Mouse (Mus musculus) gastrocnemius, postnatal 14 days (tissue): ENCODE data around the gene Ttc29. TPM values are rescaled to one million over a fixed set of nuclear protein-coding genes. Genes with fewer than 3 reads are reported as not detected.
A peak's percentile ranks its signal among the peaks of the same experiment; 100 is the strongest.

Experiments
- DNase-seq: peaks from one replicate; pipeline ENCODE4 v3.0.0; 2021; ENCODE audit warnings: mixed read lengths
- intact Hi-C: fragments of 180-260 bp; cut with DNase I; formaldehyde crosslinking; loops from one replicate; pipeline ENCODE4 v1.15.1; 2025; ENCODE audit warnings: low total_unique reads
- long read RNA-seq, 2 experiments: library from polyadenylated mRNA; stranded (forward); transcript quantifications; one replicate each; pipeline ENCODE4 v2.0.0; 2021
- total RNA-seq, 2 experiments: library from RNA; stranded (reverse); gene quantifications; 2 replicates each; pipeline ENCODE4 v1.2.3; 2021

Gene Ttc29
- not detected for total RNA-seq
- long read RNA-seq, experiment 1, result 0 reads
- long read RNA-seq, experiment 2, result 0 reads

DNA sequence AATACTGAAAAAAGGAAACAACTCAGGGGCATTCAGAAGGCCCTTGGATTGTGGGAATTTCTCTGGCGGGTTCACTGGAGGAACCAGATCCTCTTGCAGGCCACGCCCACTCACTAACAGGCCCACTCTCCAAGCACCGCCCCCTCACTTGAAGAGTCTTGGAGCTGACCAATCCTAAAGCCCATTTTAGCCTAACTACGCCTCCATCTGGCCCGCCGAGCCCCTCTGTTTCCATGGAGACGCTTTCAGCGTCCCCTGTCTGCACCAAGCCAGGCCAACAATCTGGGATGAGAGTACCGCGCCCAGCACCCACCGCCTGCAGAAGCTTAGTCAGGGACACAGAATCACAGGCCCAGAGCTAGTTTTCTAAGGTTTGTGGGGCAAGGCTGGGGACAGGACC is at the start of gene Ttc29:
Ttc29 (plus strand) TSS at position 224 of the 400 bp plus-strand sequence.
- peak; percentile 26 for DNase-seq
- intact Hi-C loops, result no loop called here

DNA sequence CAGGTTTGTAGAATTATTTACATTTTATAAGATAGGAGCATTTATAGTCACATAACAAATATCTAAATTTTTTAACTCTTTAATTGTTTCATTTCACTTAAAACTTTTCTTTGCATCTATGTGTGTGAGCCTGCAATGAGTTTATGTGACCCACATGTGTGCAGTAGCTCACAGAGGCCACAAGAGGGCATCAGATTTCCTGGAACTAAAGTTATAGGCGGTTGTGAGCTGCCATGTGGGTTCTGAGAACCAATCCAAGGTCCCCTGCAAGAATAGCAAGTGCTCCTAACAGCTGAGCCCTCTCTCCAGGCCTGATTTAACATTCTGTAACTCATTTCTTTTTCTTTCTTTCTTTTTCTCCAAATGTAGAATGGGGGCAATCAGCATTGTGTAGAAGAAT is 41.7 kb upstream of the Ttc29 start:
- no peak for DNase-seq
- intact Hi-C loops, result no loop called here

DNA sequence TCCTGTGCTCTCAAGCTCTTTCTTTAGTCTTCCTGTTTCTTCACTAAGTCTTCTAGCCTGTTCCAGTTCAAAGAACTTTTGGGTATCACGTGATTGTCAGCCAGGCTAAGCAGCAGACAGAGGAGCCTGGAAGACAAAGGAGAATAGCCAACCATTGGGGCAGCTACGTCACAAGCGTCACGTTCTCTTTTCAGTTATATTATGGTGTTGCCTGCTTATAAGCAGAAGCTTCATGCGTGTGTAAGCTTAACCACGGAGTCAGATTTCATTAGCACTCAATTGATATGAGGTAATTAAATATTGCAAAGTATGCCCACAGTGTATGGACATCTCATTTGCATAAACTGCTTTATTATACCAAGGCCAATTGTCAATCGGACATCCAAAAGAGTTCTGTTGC is 30.4 kb upstream of the Ttc29 start:
- DNase-seq, result no peak
- intact Hi-C loops, result no loop called here

DNA sequence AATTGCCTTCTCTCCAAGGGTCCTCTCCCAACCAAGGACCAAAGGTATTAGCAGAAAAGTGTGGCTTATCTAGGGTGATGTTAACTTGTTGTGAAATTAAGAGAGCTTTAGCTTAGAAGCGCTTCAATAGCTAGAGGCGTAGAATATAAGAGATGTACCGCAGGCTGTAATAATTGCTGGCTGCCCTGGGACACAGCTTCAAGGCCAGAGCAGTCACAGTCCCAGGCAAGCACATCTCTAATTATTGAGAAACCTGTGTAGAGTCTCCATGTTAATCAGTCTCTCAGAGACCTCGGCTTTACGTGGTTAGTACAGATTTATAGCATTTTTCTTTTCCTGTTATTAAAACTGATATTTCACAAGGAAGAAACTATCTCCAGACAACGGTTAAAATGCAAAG is 29.7 kb upstream of the Ttc29 start:
- no peak for DNase-seq
- intact Hi-C loops, result no loop called here

DNA sequence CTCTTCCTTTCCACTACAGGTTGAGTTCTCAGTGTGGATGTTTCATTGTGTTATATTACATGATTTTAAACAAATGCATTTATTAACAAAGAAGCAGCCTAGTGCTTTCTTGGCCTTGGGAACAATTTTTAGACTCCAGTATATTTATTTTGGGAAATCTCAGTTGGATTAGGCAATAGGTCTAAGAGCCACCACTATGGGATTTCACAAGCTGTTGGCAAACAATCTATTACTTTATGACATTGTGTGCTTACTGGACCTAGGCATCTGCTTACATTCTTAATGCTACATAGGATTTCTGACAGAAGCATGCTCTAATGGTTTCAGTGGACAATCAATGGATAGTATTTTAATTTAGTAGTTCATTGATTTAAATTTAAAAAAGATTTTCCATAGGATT is 26.0 kb upstream of the Ttc29 start:
- no peak for DNase-seq
- intact Hi-C loops, result no loop called here

DNA sequence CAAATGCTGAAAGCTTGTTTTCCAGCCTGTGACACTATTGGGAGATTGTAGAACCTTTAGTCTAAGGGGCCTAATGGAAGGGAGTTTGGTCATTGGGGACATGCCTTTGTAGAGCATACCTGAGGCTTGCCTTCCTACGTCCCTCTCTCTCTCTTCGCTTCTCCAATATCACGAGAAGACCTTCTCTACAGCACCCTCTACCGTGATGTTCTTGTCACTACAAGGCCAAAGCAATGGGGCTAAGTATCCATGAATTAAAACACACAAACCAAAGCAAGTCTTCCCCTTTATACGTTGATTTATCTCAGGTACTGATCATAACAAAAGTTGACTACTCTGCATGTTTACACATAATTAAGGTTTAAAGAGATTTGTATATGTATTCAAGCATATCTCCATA is 8.9 kb upstream of the Ttc29 start:
- no peak for DNase-seq
- intact Hi-C loops, result no loop called here

DNA sequence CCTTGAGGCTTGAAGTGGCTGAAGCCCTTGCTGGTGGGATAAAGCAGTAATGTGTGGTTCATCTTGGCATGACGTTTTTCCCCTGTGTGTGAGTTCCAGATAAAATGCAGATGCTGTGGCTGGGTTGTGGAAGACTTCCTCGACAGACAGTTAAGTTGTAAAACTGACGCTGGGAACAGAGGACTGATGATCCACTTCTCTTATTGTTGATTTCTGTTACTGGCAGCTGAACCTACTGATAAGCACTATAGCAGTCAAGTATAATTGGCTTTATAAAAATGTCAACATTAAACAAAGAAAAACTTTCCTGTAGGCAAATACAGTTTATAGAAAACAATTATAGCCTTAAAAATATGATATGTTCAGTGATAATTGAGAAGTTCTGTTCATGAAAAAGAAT is 2.7 kb upstream of the Ttc29 start:
- no peak for DNase-seq
- intact Hi-C loops, result no loop called here

DNA sequence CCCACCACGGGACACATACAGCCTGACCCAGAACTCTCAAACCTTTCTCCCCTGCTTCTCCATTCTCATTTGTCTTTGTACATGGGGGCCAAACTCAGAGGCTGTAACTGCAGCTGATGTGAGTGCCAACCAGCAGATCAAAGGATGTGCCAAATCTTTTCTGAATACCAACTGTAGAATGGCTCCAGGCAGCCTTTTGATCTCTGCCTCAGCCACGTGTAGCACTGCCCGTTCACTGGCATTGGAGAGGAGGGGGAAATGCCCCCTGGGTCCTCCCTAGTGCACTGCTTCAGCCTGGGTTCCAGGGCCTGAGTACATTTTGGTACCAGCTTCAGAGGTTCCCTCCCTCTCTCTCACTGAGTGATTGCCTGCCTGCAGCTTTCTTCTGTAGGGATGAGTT is 1.5 kb downstream of the Ttc29 start:
- DNase-seq, result no peak
- intact Hi-C loops, result no loop called here

DNA sequence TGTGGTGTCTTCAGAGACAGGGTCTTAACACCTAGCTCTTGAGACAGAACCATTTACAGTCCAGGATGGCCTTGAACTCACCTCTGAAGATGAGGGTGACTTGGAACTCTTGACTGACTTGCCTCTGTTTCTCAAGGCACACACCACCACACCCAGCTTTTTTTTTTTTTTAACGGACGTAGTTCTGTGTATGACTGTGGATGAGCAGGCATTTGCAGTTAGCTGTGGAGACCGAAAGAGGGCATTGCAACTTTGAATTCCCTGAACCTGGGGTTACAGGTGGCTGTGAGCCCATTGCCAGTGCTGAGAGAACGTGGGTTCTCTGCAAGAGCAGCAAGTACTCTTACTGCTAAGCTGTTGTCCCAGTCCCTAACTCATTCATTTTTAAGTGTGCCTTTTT is 13.0 kb downstream of the Ttc29 start:
- intact Hi-C loops, result no loop called here
- DNase-seq, result no peak

DNA sequence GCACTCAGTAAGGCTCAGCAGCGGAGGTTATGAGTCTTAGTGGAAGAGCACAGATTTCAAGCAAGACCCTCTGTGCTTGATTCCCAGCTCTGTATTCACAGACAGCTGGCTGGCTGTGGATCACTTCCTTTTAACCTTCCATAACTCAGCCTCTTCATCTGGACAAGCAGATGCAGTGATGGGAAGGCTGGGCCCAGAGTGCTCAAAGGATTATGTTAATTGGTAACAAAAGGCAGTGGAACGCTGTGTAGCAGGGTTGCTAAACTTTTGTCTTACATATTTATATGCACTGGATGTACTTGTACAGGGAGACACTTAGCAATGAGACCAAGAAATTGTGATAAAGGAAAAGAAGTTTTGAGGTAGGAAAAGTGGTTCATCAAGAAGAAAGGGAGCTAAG is 17.6 kb downstream of the Ttc29 start:
- no peak for DNase-seq
- intact Hi-C loops, result no loop called here

DNA sequence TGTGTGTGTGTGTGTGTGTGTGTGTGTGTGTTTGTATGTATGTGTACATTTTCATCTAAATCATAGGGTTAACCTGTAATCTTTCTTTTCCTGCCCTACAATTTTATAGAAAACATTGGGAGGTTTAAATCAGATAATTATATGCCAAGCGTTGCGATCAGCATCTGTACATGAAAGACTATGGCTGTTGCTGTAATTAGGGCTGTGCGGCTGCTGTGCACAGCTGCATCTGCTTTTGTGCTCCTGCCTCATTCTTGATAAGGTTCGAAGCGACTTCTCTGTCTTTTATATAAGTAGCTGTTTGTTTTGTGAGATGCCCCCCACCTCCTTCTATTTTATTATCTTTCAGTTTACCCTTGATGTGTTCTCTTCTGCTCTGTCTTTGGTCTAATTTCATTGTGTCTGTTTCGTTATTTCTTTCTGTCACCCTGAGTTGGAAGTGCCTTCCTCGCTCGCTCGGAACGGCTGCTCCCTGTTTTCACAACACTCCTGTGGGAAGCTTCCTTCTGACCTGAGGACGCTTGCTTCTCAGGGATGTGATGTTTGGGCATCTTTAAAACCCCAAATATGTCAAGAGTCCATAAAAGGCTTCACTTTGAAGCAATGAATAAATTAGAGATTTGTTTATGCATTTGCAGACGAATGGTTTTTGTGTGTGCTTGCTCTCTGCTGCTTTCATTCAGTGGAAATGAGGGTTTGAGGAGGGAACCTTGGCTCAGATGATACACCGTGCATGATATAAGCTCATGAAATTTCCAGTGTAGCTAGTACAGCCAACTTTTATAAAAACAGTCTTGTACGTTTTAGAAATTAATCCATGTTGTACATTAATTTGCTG is 20.0 kb downstream of the Ttc29 start:
- intact Hi-C loops, result no loop called here

DNA sequence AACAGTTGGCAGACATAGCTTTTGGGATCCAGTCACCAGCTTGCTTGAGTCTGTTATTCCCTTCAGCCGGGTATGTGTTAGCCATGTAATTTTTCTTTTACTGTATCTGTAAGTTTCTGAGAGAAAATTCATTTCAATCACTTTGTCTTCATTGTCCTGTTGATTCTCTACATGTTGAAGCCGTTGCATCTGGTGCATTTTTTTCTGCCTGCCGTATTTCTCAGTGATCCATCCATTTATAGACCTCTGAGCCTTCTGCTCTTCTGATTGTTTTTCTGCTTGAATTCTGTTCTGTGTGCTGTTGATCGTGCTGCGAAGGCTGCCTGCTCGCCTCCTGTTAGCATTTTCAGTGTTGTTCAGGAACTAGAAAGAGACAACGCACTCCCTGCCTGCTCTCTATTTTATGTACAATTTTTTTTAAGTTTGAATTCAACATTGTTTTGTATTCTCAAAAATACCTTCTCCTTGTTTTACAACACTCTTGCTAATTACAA is 20.7 kb downstream of the Ttc29 start:
- DNase-seq, result no peak
- intact Hi-C loops, result no loop called here

More for the DNA sequence above, 20.0 kb downstream of the Ttc29 start:
- no peak for DNase-seq

DNA sequence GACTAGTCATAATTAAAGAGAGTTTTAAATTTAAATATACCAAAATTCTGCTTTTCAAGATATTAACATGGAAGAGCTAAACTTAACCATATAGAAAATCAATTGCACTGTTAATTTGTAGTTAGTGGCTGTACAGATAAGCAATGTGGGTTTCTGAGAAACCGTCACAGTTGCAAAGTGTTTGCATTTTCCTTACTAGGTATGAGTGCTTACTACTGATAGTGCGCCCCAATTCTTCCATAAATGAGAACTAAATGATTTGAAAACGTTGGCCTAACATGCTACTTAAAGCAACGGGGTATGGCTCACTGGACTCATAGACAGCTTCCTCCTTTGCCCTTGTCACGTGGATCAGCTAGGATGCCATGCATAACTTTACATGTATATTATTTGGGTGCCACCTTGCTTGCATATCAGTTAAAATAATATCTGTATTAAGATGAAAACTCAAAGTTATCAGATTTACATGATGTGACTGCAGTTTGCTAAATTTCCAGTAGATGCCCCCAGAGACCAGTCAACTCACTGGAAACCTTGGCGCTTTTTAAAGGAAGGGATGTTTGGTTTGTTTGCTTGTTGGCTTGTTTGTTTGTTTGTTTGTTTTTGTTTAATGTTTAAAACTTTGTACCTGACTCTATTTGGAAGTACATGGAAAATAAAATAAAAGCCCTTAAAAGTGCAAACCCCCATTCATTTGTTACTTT is 25.0 kb downstream of the Ttc29 start:
- DNase-seq, result no peak
- intact Hi-C loops, result loop anchor here (5.0 kb wide), 2 partner anchors 414 to 509 kb away; no protein-coding TSS in a partner anchor

DNA sequence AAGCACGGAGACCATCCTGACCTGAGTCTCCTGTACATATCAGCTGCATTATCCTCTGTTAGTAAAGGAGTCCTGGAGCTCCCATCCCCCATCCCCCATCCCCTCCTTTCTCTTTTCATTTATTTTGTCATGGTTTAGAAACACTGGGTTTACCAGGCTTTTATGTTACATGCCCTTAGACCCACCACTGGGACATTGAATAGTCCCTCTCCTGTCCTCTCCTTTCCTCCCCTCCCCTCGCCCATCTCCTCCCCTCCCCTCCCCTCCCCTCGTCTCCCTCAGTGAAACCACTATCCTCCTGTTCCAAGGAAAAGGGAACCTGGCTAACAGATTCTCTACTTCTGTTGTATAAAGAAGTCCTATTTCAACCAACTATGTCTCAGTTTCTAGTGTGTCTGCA is 38.0 kb downstream of the Ttc29 start:
- DNase-seq, result no peak
- intact Hi-C loops, result no loop called here

DNA sequence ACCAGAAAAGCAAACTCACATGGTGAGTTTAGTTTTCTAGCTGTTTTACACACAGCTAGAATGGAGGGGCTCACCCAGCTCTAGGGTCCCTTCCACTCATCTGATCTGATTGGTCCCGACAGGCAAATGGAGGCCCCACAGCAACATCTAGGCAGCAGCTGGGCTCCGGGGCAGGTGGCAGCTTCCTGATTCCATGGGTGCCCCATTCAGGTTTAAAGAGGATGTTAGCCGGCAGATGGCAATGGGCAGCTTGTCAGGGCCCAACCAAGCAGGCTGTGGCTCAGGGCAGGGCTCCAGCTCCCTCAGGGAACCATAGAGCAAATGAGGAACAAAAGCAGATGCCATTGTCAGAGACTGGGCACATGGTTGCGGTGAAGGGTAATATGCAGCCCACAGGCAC is 41.3 kb downstream of the Ttc29 start:
- intact Hi-C loops, result no loop called here
- no peak for DNase-seq

DNA sequence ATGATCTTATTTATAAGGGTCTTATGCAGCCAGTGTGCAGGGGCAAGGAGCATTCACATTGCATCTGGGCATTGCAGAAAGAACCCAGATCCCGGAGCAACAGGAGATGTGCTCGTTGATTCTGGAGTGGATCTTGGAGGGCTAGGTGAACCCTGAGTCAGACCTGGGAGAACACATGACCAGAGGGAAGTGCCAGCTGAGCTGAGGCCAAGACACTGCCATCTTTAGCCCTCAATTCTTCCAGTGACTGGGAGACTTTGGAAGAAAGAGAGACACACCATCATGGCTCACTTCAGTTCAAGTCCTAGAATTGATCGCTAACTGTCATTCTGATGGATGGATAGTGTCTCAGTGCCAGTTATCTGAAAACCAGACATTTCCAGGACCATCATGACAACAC is 41.9 kb downstream of the Ttc29 start:
- intact Hi-C loops, result no loop called here

DNA sequence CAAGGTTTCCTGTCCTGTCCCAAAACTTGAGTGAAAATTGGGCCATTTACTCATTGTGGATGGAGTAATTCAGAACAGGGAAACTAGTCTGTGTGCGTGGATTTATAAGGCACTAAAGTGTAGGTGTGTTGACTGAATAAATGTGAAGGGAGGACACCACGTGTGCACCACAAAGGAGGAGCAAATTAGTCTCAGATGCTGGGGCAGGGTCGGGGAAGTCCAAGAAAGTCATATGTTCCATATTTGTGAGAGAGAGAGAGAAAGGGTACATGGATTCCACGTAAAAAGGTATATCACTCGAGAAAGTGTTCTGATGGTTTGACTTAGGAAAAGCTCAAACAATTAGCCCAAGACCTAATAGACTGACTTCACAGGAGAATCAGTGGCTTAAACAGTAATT is 52.4 kb downstream of the Ttc29 start:
- no peak for DNase-seq
- intact Hi-C loops, result no loop called here

More for the DNA sequence above, 41.9 kb downstream of the Ttc29 start:
- DNase-seq, result no peak

DNA sequence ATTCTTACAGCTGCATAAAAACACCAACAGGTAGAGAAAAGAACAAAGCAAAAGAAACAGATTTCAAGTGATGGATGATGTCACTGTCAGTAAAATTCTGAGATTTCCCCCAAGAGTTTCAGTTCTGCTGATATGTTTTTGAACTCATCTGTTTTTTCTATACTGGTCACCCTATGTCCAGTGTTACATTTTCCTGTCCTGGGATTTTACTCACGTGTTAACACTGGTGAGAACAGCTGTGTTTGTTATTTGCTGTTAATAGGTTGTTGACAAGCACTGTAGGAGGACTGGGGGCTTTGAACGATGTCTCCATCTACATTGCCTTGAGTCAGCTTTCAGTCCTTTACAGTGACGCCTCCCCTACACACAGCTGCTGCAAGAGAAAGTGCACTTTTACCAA is 53.1 kb downstream of the Ttc29 start:
- no peak for DNase-seq
- intact Hi-C loops, result no loop called here

DNA sequence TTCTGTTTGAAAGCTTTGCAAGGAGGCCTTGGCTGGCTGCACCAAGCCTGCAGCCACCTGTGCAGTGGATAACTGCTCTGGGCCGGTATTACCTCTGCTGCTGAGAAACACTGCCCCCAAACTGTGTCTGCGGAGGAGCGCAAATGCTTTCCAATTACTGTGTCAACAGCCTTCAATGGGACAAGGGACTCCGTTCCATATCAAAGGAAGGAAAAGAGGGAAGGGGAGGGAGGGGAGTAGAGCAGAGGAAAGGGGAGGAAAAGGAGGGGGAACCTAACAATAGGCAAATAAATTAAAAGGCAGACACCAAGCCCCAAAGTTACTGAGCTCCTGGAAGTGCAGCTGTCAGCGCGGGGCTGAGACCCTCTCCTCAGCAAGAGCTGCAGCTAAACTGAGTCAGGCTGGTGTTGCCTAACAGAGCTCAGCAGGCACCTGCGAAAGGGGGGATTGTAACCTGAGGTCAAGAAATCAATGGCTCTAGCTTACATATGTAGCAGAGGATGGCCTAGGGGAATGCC is 54.9 kb downstream of the Ttc29 start:
- intact Hi-C loops, result no loop called here
- DNase-seq, result no peak

DNA sequence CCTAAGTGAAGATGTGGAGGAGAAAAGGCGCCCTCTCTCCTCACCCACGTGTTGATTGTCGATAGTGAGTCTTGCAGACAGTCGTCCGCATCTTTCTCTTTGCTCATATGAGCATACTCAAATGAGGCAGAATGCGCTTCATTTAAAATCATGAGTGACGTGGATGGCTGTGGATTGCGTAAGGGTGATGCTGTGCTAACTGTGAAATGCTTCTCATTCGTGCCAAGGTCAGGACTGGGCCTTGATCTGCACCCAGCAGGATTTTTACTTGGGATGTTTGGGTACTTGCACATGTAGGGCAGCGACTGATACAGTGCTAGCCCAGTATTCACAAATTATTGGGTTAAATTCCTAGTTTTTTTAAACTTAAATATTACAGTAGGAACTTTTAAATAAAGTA is 56.2 kb downstream of the Ttc29 start:
- no peak for DNase-seq
- intact Hi-C loops, result no loop called here

DNA sequence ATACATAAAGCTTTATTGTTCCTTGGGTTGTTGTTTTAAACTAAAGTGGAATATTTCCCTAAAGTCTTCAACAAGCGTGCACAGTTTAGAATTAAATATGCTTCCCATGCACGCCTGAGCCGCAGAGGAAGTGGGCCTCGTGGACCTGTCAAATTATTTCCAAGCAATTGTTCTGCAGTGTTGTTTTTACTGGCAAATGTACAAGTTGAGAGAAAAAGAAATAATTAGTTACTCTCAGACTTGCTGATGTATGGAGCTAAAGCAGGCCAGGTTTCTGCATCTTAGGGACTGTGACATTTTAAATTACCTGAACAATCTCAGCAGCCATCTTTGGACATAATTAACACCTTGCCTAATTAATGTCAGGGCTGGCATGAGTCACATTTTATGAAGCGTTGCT is 58.3 kb downstream of the Ttc29 start:
- no peak for DNase-seq
- intact Hi-C loops, result no loop called here
